Mouse (Mus musculus) fibroblast of lung, adult 2 months (primary cell): Measurements from ENCODE around the gene Glis3.

Experiments used
- DNase-seq: peaks from one replicate; pipeline ENCODE4 v3.0.0-alpha.2; 2011; ENCODE audit warnings: low read depth

Gene Glis3

DNA sequence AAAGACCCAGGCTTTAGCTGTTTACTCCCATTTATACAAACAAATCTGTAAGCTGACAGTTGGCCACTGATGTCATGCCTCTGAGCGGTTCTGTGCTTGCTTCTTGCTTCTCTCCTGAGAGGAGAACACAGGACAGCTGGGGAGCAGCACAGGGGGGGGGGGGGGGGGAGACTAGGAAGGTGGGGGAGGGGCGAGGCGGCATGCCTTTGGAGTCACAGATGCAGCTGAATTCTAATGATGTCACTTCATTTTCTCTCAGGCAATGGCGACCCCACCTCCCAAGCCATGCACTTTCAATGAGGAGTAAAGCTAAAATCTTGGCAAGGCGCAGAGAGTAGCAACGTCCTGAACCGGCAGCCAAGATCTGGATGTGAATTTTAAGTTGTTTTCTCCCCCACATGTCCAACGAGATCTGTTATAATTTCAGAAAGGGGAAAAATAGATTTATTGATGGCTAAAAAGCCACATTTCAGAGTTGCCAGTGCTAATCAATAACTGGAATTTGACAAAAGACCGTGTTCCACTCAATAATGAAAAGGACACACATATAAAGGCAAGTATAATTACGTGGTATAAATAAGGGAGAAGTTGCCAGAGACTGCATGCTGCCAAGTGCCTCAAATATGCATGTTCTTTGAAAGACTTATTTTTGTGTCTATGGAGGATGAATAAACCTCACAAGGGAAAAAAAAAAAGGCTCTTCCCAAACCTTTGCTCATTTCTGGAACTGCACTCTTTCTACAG, 297.5 kb downstream of the Glis3 start:
- no peak for DNase-seq

DNA sequence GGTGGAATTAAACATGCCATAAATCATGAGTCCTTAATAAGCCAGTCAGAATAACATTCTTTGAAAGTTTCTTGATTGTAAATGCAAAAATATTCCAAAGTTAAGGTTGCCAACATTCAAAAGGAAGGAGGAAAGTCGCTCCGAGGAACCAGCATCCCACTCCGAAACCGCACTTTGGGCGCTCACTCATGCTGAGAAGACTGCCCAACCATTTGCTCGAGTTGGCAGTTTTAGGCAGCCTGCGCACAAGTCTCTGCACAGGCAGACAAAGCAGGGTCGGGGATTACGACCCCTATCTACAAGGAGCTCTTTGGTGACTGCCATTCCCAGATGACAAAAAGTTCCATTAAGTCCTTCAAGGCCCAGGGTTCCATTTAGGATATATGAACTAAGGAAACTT, 298.4 kb downstream of the Glis3 start:
- DNase-seq = peak; percentile 71

DNA sequence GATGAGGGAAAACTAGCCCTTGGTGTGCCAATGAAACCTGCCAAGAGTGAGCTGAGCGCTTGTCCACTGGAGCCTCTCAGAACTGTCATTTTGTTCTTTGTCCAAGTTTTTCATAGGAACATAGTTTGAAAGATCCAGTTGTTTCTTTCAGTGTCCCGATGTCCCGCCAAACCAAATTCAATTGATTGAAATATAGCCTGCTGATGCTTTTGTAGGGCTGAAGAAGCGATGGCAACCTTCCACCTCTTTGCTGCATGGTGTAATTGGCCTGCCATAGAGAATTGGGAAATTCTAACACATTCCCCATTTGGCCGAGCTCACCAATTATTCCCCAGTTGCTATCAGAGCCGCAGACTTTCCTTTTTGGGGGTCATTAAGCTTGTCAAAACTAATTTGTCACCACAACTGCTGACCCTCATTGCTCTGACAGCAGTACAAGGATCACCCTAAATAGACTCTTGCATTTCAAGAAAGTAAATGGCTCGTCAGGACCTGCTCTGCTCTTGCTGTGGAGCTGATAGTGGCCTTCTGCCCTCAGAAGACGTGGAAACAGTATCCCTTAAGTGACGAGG, 299.1 kb downstream of the Glis3 start:
- DNase-seq = no peak

DNA sequence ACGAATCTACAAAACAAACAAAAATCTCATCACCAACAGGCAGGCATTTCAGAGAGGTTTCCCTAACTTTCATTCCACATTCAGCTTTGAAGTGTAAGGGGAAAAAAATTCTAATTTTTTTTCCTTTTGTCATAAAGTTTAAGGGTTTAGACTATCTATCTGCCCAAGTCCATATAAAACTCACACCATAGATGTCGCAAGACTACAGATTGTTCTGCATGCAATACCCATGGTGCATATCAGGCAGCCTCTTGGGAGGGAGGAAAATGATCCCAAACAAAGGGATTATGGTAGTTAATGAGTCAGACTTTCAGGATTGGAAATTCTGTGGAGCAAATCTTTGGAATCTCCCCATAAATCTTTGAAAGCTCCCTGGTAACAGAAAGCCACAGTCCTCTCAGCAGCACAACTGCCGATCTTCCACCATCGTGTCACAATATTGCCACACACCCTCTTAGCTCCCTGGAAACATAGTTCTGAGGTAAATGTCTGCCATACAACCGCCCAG, 302.0 kb downstream of the Glis3 start:
- DNase-seq = no peak

DNA sequence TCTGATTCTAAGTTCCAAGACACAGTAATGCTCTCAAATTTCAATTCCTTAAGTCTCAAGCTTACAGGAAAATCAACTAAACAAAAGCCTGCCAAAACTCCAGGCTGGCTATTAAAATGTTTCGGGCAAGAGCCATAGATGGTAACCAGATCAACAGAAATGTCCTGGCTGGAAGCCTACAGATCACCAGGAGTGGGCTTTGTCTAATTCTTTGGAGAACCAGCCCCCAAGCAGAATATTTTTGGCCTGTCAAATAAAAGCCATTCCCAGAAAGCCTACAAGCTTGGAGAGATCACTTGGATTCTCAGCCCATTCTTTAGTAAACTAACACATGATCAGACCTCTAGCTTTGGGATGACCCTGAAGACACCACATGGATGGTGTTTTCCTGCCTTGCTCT, 303.5 kb downstream of the Glis3 start:
- DNase-seq = no peak

DNA sequence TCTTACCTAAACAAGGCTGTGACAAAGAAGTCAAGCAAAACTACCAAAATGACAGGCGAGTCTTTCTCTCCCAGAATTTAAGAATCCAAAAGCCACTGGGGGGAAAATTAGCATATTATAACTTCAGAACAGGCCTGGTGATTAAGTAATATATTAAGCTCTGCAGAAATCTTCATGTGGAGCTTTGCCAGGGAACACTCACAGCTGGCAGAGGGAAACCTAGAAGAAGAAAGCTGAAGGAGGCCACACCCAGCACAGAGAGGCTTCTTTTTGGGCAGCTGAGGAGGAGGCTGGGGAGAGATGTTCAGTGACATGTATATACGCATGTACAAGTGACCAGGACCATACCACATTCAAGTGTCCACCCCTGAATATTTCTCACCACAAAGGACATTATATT, 304.1 kb downstream of the Glis3 start:
- DNase-seq = no peak

DNA sequence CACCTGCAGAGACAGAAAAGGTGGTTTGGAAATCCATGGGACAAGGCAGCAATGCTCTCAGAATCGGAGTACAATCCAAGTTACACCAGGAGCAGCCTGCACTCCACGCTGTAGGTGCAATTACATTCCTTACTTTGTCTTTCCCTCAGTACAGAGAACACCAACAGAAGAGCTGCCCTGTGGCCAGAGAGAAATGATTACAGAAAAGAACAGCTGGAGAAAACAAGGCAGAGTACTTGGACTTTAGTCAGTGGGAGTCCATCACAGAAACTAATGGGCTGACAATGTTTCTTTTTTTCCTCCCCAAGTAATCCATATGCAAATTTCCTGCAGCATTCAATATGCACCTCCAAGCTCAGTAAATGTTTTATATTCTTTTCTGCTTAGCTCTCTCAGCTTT, 305.4 kb downstream of the Glis3 start:
- no peak for DNase-seq

DNA sequence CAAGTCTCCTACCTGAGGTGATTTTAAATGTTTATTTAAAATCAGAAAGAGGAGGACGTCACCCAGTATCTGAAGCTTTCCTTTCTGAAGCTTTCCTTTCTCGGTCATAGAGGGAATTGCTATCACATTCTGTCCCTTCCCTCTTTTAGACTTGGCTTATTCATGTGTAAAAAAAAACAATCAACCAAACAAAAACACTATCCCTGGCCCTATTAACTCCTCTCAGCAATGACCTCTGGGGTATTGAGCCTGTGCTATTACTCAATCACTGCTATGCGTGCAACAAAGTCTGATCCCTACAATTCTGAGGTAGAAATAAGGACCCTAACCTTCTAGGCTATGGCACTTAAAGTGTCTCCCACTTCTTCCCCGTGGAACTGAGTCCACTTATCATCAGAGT, 311.7 kb downstream of the Glis3 start:
- DNase-seq = no peak

DNA sequence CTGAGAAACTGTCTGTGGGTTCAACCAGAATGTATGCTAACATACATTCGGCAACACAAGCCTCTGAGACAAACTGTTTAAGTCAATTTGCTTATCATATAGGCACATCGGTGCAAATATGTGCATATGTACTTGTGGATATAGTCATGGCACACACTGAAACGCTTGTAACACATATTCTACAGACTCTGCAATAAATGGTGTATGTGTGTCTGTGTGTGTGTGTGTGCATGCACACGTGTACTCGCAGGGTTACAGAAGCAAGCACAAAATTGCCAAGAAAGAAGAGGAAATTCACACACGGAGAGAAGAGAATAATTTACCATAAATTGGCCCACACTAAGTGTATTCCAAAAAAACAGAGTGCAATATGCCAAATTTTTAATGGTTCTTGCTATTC, 312.6 kb downstream of the Glis3 start:
- DNase-seq = no peak

DNA sequence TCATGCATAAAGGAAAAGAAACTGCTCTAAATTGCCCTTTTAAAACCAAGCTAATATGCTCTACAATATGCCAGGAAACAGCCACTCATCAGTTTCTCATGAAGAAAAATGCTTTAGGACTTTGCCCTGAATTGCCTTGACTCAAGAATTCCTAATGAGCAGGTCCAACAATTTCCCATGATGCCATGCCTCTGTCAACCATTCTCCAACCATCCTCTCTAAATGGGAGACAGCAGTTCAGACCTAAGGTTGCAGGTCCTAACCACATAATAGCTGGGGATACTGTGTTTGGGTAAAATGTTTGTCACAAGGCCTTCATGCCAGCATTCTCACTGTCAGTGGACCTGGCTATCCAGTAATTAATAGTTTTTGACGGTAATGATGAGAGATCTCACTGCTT, 313.1 kb downstream of the Glis3 start:
- no peak for DNase-seq

DNA sequence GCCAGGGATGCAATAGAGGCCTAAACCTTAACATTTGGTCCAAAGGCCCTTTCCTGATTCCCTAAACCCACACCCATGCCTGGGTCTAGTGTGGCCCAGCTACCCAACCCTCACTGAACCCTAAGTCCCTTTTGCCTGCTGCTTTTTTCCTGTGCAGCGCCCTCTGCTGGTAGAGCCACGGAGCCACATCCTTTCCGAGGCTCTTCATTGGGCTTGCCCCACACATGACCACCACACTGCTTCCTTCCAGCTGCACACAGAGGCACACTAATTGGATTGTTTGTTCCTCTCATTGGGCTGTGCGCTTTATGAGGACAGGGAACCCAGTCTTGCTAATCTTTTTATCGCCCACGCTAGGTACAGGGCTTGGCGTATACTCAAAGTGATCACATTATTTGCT, 314.0 kb downstream of the Glis3 start:
- DNase-seq = no peak

DNA sequence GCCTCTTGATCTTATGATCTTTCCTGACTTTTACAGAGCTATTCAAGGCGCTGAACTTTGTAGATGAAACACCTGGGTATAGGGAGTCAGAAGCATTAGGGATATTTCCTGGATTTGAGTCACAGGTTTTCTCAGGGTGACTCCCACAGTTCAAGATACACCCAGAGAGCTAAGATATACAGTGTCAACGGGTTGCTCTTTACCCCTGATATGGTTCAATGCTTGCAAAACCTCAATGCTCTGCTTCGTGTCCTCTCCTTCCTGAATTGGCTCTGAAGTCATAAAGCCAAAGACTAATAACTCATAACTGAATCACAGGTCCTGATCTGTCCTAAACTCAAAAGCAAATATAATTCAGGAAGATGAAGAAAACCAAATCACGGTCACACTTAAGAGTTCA, 319.0 kb downstream of the Glis3 start:
- no peak for DNase-seq

DNA sequence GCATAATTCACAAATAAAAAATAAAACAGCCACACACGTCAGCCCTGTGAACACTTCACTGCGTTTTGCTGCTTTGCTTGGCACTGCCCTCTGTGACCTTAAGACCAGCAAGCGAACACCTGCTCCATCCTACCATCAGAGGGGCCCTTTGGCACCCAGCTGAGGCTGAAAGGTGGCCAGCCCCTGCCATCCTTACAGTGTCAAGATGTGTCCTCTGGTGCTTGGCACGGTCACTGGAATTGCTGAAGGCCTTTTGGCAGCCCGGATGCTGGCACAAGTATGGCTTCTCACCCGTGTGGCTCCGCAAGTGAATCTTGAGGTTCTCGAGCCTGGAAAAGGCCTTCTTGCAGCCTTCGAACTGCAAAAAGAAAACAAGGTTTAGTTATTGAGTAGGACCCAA, 322.3 kb downstream of the Glis3 start:
- no peak for DNase-seq

DNA sequence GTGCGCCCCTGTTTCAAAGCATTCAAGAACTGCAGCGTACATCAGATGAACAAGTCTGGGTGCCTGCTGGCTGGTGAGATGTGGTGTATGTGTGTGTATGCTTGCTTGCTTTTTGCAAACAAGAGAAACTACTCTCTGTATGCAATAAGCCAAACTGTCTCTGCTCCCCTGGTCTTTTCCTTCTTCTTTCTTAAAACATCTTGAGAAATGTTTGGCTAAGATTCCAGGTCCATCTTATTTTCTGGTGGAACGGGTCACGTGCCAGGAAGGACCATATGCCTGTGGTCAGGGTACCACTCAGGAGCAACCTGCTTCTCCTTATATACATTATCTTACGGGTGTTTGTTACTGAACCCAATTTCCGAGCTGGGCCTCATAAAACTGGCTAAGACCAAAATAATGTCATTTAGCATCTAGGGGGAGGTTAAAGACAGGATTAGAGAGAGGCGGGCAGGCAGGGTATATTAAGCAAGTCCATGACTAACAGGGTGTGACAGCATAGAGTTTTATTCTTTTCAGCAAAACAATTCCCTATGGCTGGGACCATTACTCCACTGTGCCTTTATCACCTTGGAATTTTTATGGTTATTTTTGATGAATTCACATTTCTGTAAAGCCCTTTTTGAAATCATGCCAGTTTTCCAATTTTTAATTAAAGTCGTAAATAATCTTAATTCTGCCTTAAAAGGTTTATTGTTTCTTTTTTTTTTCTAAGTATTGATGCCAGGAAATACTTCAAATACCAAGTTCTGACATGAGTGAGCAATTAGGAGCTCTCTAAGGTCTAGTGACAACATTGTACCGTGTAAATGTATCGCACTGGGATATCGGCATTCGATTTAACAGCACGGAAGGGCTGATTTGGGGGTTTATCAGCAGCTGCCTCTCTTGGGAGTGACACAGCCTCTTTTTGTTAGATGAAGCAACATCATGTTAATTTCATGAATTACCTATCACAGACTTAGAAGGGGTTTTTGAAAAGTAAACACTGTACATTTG, 328.5 kb downstream of the Glis3 start:
- no peak for DNase-seq

DNA sequence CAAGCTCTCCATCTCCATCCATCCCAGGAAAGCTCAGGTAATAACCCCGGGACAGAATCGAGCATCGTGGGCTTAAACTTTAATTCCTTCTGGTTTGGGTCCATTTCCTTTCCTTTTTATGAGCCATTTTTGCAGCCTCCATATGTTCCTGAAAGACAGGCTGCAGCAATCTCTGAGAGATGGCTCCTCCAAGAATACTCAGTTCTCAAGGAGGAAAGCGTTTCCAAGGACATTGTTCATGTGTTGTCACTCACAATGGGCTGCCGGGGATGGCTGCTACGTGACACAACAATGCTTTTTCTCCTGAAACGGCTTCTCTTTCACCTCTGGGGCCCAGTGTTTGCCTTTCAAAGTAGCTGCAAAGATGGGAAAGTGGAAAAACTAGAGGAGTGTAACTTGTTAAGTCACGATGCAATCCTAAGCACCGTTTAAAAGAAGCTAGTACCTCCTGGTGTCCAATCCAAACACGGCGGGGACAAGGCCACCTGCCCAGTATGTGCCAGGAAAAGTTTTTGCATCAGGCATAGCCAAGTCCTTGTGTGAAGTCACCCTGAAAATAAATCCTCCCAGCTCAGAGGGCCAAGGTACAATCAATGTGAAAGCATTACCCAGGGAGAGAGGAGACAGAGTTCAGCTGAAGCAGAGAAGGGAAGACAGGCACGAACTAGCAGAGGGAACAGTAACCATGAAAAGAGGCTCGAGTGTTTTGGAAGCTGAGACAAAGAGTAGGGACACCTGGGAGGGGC, 332.6 kb downstream of the Glis3 start:
- no peak for DNase-seq

DNA sequence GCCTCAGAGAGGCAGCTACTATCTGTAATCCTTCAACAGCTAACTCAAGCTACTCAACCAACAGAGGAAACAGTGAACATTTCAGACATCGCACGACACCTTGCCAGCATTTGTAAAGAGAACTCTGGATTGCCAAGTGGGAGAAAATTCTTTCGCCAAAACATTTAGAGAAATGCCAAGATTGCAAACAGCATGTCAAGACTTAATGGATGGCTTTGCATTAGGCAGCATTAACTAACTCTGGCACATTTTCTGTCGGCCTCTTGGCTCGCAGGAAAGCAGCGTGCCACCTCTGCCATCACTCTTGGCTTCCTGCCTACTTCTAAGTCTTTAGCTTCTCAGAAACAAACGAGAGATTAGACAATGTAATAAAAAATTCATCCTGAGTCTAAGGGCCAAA, 336.2 kb downstream of the Glis3 start:
- DNase-seq = no peak

DNA sequence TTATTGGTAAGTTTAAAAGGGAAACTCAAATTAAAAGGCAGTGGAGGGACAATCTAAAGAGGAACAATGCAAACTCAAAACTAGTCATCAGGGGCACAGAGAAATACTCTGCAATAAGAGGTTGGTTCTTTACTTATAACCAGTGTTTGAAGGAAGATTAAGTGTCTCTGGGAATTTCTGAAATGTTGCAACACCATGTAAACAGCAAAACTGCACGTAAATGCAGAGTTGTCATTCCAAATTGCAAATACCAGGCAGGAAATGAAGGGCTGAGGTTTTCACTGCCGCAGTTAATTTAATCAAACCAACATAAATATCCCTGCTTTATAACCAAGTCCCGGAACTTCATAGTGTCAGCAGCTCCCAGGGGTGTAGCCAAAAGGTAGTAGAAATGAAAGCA, 342.3 kb downstream of the Glis3 start:
- DNase-seq = no peak

DNA sequence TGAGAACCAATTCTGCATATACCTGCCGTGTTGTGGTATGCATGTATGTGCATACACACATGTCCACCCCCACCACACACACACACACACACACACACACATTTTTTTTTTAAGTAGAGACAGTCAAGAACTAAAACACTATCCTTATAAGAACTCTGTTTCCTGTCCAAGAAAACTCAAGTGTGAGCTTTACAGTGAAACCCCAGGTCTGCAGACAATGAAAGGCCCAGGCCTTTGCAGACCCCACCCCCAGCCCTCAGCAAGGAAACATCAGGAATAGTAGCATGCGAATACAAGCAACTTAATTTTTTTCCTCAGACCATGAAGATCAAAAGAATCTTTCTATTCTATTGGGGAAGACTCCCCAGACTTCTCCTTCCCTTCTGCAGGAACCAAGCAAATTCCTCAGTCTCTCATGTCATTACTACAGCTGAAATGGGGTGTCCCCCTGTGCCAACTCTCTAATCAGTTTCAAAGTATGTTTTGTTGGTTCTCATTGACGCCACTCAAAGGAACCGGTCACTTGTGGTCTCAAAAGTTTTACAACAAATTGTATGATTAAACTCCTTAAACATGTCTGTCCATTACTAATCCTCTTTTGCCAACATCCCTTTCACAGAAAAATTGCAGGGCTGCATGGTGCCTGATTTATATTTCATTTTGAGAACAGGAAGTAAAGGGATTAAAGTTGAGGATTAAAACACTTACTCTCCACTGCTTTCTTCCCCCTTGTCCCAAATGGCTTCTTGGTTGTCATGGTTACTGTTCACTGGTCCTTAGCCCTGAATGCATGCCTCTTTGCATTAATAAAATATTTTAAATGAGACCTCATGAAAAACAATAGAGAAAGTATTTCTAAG, 343.0 kb downstream of the Glis3 start:
- no peak for DNase-seq

DNA sequence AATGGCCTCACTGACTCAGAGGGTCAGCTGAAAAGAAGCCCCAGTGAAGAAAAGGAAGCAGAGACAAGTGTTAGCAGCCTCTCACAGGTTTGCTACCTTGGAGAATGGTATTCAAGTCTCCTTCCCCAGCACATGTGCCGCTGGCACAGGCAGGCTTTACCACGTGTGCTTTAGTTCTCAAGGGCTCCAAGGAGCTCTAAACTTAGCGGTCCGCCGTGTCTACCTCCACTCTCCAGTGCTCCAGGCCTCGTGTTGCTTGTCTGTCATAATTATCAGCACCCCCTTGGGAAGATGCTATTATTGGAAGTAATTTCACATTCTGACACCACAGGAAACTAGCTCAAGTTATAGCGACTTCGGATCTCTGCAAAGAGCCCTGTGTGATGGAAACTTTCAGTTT, 344.0 kb downstream of the Glis3 start:
- DNase-seq = no peak

DNA sequence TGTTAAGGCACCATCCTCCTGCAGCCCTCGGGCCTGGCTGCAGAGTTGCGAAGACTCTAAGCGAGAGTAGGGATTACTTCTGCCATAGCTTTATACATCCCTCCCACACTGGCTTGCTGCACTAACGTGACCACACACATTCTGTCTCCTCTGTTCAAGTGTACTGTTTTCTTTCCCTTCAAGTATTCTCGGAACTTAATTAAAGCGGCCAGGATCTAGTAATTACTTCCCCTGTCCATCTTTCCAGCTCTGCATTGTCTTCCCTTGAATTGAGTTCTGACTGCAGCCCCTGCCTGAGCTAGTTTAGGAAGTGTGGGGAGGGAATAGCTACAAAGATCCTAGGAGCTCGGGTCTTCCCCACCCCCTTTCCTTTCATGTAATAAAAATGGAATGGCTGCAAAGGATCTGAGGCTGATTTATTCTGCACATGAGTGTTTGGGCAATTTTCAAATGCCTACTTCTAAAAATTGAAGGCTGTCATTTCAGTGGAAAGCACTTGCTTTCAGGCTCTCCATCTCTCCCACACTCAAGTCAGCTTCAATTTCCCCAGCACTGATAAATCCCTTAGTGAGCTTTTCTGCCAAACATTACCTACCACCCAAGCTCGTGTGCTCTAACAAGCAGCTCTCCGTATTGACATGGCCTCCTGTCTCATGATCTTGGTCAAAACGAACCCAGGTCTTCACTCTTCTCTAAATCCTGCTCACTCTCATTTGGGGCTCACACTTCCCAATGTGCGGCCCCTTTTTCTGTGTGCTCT, 346.7 kb downstream of the Glis3 start:
- no peak for DNase-seq
